Mouse (Mus musculus) embryonic fibroblast, embryonic 13.5 days (primary cell): ENCODE data around the gene Etfa.

Experiments
- CTCF ChIP-seq: IDR thresholded peaks from 2 replicates; pipeline ENCODE4 v1.5.1; 2011; ENCODE audit warnings: mild to moderate bottlenecking, control low read depth, low read length, moderate library complexity, borderline replicate concordance; ENCODE audit not compliant: insufficient read depth
- POLR2A ChIP-seq: IDR thresholded peaks from 2 replicates; pipeline ENCODE4 v1.6.1; 2011; ENCODE audit warnings: low read depth, mild to moderate bottlenecking, control low read depth, low read length, moderate library complexity

GRCm38 (mm10) chr9:55468397-55468796 is 43.6 kb downstream of the Etfa start:
- TF ChIP-seq POLR2A (no peak), CTCF (no peak)
